Mouse (Mus musculus) forebrain, embryonic 11.5 days (tissue): ENCODE measurements around the gene Prpf8. TPM values are rescaled to one million over a fixed set of nuclear protein-coding genes. Genes with fewer than 3 reads are reported as not detected.

Experiments used
- ATAC-seq: fragments of 200-750 bp; cut with Nextera tagmentation; replicated peaks from 2 replicates; pipeline ENCODE4 v1.8.0; 2017; ENCODE audit warnings: moderate TSS enrichment; ENCODE audit not compliant: low FRiP score
- DNase-seq: peaks from one replicate; pipeline ENCODE4 v3.0.0-alpha.2; 2017; ENCODE audit warnings: low spot score
- H3K27ac ChIP-seq: fragments of 300-500 bp; sonication (generic); 2 replicates; pipeline ENCODE4 v1.5.1; 2014; ENCODE audit warnings: low read depth, low read length
- H3K27me3 ChIP-seq: fragments of 300-500 bp; sonication (generic); 2 replicates; pipeline ENCODE4 v1.6.1; 2014; ENCODE audit warnings: mild to moderate bottlenecking, low read length, mixed read lengths; ENCODE audit not compliant: control insufficient read depth, insufficient read depth
- H3K36me3 ChIP-seq: fragments of 300-500 bp; sonication (generic); 2 replicates; pipeline ENCODE4 v1.6.1; 2014; ENCODE audit warnings: mild to moderate bottlenecking, low read length, moderate library complexity, mixed read lengths; ENCODE audit not compliant: control insufficient read depth, insufficient read depth
- H3K4me1 ChIP-seq: fragments of 300-500 bp; sonication (generic); replicated peaks from 2 replicates; pipeline ENCODE4 v1.6.1; 2014; ENCODE audit warnings: low read length, mixed read lengths; ENCODE audit not compliant: control insufficient read depth, insufficient read depth
- H3K4me2 ChIP-seq: fragments of 300-500 bp; sonication (generic); 2 replicates; pipeline ENCODE4 v1.6.1; 2014; ENCODE audit warnings: low read depth, mild to moderate bottlenecking, low read length, moderate library complexity, mixed read lengths; ENCODE audit not compliant: severe bottlenecking
- H3K4me3 ChIP-seq: fragments of 300-500 bp; sonication (generic); 2 replicates; pipeline ENCODE4 v1.5.1; 2014; ENCODE audit warnings: low read depth, low read length
- H3K9ac ChIP-seq: fragments of 300-500 bp; sonication (generic); 2 replicates; pipeline ENCODE4 v1.6.1; 2014; ENCODE audit warnings: low read length
- H3K9me3 ChIP-seq: fragments of 300-500 bp; sonication (generic); 2 replicates; pipeline ENCODE4 v1.6.1; 2016; ENCODE audit warnings: low read length, mixed read lengths; ENCODE audit not compliant: control insufficient read depth
- WGBS: fragments of 180-500 bp; shearing (Covaris S2); extraction: QIAGEN DNeasy Blood & Tissue Kit; methylation state at CpG from one replicate; pipeline ENCODE4 v1.1.7; 2014; 5-methylcytosine and 5-hydroxymethylcytosine counted together
- polyA plus RNA-seq: library from polyadenylated mRNA; unstranded; fragments of >200 nt; fragmentation: Nextera tagmentation; extraction: Ambion mirVana; gene quantifications from 2 replicates; pipeline ENCODE4 v1.2.1, GENCODE M21; 2014

Prpf8 gene
- polyA plus RNA-seq, 1 experiment from 2014 or later: 133 TPM

- Histone ChIP-seq H3K27me3 (no peaks in the 10 kb centered on the region), H3K9ac (no peak overlapping the region), H3K9me3 (no peaks in the 10 kb centered on the region), H3K4me1 (peaks cover 2% of the 10 kb centered on the region; the same call in 1 of the 2 replicates), H3K4me3 (no peak overlapping the region), H3K4me2 (no peak overlapping the region), H3K36me3 (no peaks in the 10 kb centered on the region), H3K27ac (no peak overlapping the region)
- DNase-seq: no peak
- no peak for ATAC-seq
- WGBS: 91% methylated on average over 8 of the region's 8 CpGs
Measured at GRCm38 (mm10) chr11:75537025-75537414, 50.4 kb downstream of the Prpf8 start.

GRCm38 (mm10) chr11:75537491-75538183 is 51.0 kb downstream of the Prpf8 start:
- H3K27ac ChIP-seq: no peak overlapping the region
- no peak for DNase-seq
- no peaks in the 10 kb centered on the region; the same call in 1 of the 2 replicates for H3K4me1 ChIP-seq
- no peaks in the 10 kb centered on the region for H3K36me3 ChIP-seq
- WGBS: 49% methylated on average over 11 of the region's 11 CpGs
- no peak overlapping the region for H3K4me2 ChIP-seq
- no peaks in the 10 kb centered on the region for H3K27me3 ChIP-seq
- no peak overlapping the region for H3K9ac ChIP-seq
- H3K4me3 ChIP-seq: no peak overlapping the region
- H3K9me3 ChIP-seq: no peaks in the 10 kb centered on the region
- no peak for ATAC-seq

- no peak for DNase-seq
- Histone ChIP-seq H3K27me3 (no peaks in the 10 kb centered on the region), H3K36me3 (no peaks in the 10 kb centered on the region), H3K27ac (no peak overlapping the region), H3K4me2 (no peak overlapping the region), H3K4me1 (no peaks in the 10 kb centered on the region; the same call in 1 of the 2 replicates), H3K4me3 (no peak overlapping the region), H3K9me3 (no peaks in the 10 kb centered on the region), H3K9ac (no peak overlapping the region)
- 72% methylated on average over 9 of the region's 9 CpGs for WGBS
- no peak for ATAC-seq
Measured at GRCm38 (mm10) chr11:75538184-75538969, 51.8 kb downstream of the Prpf8 start.

- H3K9me3 ChIP-seq: no peaks in the 10 kb centered on the region
- no peaks in the 10 kb centered on the region; the same call in 1 of the 2 replicates for H3K4me1 ChIP-seq
- H3K27ac ChIP-seq: no peak overlapping the region
- H3K4me2 ChIP-seq: no peak overlapping the region
- H3K36me3 ChIP-seq: no peaks in the 10 kb centered on the region
- WGBS: 91% methylated on average over 13 of the region's 13 CpGs
- DNase-seq (no peak), ATAC-seq (no peak)
- no peak overlapping the region for H3K9ac ChIP-seq
- H3K4me3 ChIP-seq: no peak overlapping the region
- no peaks in the 10 kb centered on the region for H3K27me3 ChIP-seq
Measured at GRCm38 (mm10) chr11:75538970-75539299, 52.3 kb downstream of the Prpf8 start.

- H3K4me1 ChIP-seq: no peaks in the 10 kb centered on the region; the same call in 1 of the 2 replicates
- H3K9me3 ChIP-seq: no peaks in the 10 kb centered on the region
- H3K27ac ChIP-seq: no peak overlapping the region
- no peaks in the 10 kb centered on the region for H3K36me3 ChIP-seq
- H3K27me3 ChIP-seq: no peaks in the 10 kb centered on the region
- H3K4me3 ChIP-seq: no peak overlapping the region
- 82% methylated on average over 8 of the region's 8 CpGs for WGBS
- no peak for DNase-seq
- no peak for ATAC-seq
- H3K9ac ChIP-seq: no peak overlapping the region
- no peak overlapping the region for H3K4me2 ChIP-seq
Measured at GRCm38 (mm10) chr11:75540209-75540608, 53.6 kb downstream of the Prpf8 start.

- no peak overlapping the region for H3K4me2 ChIP-seq
- H3K27me3 ChIP-seq: no peaks in the 10 kb centered on the region
- no peak for ATAC-seq
- no peak overlapping the region for H3K4me3 ChIP-seq
- H3K9ac ChIP-seq: no peak overlapping the region
- 77% methylated on average over 19 of the region's 19 CpGs for WGBS
- H3K27ac ChIP-seq: no peak overlapping the region
- no peaks in the 10 kb centered on the region; the same call in 1 of the 2 replicates for H3K4me1 ChIP-seq
- H3K36me3 ChIP-seq: no peaks in the 10 kb centered on the region
- DNase-seq: no peak
- no peaks in the 10 kb centered on the region for H3K9me3 ChIP-seq
Measured at GRCm38 (mm10) chr11:75540710-75541581, 54.3 kb downstream of the Prpf8 start.

GRCm38 (mm10) chr11:75544713-75545112 is 58.1 kb downstream of the Prpf8 start:
- Histone ChIP-seq H3K9ac (no peak overlapping the region), H3K9me3 (no peaks in the 10 kb centered on the region), H3K27me3 (no peaks in the 10 kb centered on the region), H3K4me1 (0 out of 2 replicates have a peak, but pooled peaks cover under 1% of the 10 kb centered on the region), H3K27ac (no peak overlapping the region), H3K36me3 (no peaks in the 10 kb centered on the region), H3K4me3 (no peak overlapping the region), H3K4me2 (no peak overlapping the region)
- DNase-seq (no peak), ATAC-seq (no peak)
- WGBS: 89% methylated on average over 9 of the region's 9 CpGs

- no peak for ATAC-seq
- H3K4me3 ChIP-seq: no peak overlapping the region
- no peak overlapping the region for H3K9ac ChIP-seq
- no peak for DNase-seq
- H3K4me1 ChIP-seq: 0 out of 2 replicates have a peak, but pooled peaks cover 5% of the 10 kb centered on the region
- no peaks in the 10 kb centered on the region for H3K9me3 ChIP-seq
- no peak overlapping the region for H3K4me2 ChIP-seq
- no peak overlapping the region for H3K27ac ChIP-seq
- no peaks in the 10 kb centered on the region for H3K27me3 ChIP-seq
- 73% methylated on average over 4 of the region's 4 CpGs for WGBS
- H3K36me3 ChIP-seq: no peaks in the 10 kb centered on the region
Measured at GRCm38 (mm10) chr11:75546057-75546456, 59.4 kb downstream of the Prpf8 start.
